Mouse (Mus musculus) embryo, embryonic 11.5 days (tissue): ENCODE measurements around the gene Arhgap22.

Experiments used
- DNase-seq: peaks from one replicate; pipeline ENCODE4 v3.0.0-alpha.2; 2012; ENCODE audit warnings: low read depth, low spot score

The Arhgap22 gene

DNA sequence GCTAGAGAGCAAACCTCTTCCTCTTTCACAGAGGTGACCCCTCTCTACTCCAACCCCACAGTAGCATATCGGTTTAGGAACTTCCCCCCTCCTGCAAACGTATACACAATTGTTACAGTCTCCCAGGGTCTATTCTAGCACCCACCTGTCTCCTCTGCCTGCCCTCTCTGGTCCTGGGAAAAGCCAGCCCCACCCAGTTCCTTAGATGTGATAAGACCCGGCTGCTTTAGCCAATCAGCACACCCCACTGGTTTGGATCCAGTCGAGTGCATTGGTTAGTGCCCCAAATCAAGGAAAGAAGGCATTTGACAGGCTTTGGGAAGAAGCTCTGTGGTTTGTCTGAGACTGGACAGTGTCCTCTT, 922 bp downstream of the Arhgap22 start:
- DNase-seq = no peak

DNA sequence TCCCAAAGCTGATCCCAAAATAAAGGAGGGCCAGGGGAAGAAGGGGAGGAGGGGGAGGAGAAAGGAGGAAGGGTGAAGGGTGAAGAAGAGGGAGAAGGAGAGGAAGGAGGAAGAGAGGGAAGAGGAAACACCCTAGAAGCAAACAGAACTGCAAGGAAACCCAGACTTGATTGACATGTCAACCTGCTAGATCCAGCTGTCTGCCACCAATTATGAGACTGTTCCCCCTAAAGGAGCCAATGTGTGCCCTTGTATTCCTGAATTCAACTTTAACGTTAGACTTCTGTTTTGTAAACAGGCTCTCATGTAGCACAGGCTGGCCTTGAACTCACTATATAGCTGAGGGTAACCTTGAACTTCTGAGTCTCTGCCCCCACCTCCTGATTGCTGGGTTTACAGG, 1.3 kb downstream of the Arhgap22 start:
- DNase-seq = no peak

DNA sequence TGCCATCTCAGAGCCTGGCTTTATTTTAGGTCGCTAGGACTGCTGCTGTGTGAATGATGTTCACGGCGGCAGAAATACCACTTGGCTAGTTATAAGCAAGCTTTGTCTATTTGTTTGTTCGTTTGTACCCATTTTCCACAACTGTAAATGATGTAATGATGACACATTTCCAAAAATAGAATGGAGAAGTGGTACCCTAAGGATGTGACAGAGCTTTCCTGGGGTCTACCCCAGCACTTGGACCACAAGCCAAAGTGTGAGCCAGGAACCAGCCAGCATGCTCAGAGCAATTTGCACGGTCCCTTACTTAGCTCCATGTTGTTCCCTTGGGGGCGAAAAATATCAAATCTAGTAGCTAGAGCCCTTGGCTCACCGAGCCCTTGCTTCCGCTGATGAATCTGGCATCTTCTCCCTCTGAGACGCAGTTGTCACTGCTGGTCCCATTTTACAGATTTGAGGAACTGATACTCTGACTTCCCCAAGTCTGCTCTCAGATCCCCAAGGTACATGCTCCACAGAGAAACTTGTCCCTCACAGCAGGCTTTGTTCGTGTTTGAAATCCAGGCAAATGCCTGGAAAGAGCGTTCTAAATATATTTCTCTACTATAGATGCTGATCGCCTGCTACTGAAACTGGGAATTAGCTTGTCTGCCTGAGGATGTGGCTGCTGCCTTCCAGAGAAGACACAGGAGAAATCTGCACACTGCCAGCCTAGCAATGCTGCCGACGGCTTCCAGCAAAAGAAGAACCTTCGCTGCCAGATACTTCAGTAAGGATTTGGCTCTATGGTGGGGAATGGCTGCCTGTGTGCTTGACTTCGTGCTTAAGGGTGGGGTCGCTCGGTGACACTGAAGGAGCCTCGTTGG, 2.8 kb downstream of the Arhgap22 start:
- DNase-seq = no peak

DNA sequence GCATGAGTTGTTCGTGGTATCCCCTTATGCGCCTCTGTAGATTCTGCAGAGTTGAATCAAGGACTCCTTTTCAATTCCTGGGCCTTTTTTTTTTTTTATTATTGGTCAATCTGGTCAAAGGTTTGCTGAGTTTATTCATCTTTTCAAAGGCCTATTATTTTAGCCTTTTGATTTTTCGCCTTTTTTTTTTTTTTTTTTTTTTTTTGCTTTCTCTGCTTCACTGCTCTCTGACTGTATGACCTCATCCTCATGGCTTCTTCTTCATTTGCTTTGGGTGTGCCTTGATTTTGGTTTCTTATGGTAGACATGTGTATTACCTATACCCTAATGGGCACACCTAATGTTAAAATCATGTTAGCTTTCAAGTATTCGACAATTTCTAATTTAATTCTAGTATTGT, 11.4 kb downstream of the Arhgap22 start:
- no peak for DNase-seq

DNA sequence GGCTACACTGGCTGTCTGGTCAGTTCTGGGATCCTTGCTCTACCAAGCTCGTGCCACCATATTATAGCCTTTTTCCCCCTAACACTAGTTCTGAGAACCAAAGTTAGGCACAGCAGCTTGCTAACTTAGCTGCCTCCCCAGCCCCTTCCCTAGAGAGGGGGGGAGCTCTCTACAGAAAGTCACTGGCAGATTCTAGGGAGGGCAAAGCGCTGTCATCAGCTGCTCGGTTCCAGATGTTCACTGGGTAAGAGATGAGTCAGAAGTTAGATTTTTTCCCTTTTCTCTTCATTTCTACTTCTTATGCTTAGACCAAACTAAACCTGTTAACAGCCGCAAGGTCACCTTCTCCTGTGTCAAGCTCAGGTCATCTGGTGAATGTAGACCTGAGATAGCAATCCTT, 16.8 kb downstream of the Arhgap22 start:
- DNase-seq = no peak

DNA sequence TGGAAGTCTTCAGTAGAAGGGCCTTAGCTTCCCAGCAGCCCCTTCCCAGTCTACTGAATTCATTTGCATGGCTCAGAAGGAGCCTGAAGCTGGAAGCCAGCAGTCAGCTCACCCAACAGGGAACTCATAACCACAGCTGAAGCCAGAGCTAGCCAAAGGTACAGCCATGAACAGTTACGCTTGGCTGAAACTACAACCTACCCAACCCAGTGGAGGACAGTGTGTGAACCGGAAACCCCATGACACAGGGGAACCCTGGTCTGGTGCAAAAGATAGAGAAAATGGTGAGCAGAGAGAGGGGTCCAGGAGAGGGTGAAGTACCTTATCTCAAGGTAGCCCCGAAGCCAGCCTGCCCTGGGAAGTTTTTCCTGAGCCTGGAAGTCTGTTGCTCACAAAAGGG, 17.5 kb downstream of the Arhgap22 start:
- DNase-seq = no peak

DNA sequence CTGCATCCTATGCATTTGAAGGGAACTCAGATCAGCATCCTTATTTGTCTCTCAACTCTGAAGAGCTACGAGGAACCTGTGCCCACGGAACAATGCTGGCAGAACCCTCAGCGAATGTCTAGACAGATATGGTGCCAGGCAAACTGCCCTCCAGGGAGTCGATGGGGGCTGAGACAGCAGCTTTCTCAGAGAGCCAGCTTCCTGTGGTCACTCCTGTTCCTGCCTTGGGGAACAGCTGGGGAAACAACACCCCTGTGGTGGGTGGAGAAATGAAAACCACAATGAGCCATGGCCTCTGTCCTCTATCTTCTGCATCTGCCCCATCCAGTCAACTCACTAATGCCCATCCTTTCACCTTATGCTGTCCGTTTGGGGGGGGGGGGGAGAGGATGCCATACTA, 18.2 kb downstream of the Arhgap22 start:
- DNase-seq = no peak

DNA sequence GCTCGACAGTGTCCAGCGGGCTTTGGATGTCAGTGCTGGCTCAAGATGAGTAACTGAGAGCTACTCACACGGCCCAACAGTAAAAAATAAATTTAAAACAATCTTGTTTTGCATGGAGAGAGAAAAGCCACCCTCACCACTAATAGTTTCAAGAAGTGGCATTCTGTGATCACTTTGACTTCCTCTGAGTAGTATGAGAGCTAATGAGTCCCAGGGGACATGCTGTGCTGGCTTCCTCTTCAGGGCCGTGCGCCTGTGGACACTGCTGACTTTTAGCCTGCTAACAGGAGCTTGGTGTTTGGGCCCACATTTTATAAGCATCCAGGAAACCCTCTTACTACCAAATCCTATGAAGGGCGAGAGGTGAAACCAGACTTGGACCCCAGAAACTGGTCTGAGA, 21.8 kb downstream of the Arhgap22 start:
- DNase-seq = no peak

DNA sequence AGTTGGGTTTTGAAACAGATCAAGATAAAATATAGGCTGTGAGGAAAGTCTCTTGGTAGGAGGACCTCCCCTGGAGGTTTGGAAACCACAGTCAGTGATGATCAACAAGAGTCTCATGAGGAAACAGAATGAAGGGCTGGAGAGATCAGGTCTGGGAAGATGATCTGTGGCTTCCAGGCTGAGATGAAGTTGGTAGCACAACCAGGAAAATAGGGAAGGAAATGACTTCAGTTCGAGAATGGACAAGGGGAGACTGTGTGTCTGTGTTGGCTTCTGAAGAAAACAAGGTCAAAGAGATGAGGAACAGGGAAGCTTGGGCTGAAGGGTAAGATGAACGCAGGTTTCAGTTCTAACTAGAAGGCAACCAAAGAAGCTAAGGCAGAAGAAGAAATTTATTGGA, 26.6 kb downstream of the Arhgap22 start:
- DNase-seq = no peak

DNA sequence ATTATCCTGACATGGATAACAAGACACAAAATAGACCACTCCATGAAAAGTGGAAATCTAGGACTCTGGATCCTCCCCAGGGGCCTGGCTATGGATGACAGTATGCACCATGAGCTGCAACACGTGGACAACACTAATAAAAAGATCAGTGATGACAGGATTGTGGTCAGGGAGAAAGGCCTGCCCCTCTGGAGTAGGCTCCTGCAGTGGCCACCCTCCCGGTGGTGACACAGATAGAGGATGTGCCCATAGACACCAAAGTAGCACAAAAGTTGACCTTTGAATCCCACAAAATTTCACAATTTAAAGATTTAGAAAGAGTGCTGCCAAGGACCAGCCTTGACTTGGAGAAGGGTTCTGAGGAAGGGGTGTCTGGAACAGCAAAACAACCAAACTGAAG, 29.4 kb downstream of the Arhgap22 start:
- DNase-seq = no peak

DNA sequence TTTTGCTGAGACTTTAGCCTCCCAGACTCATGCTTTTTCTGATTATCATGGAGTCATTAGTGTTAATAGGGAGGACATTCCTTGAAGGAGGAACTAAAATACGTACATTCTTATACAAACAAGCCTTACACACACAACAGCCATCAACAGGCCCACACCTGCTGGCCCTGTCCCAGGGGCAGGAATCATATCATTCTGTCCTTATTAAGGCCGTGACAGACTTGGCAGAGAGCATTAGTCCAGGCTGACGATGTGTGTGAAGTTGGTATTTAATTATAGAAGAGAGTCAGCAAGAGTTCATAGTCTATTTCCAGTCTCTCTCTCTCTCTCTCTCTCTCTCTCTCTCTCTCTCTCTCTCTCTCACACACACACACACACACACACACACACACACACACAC, 30.7 kb downstream of the Arhgap22 start:
- no peak for DNase-seq

DNA sequence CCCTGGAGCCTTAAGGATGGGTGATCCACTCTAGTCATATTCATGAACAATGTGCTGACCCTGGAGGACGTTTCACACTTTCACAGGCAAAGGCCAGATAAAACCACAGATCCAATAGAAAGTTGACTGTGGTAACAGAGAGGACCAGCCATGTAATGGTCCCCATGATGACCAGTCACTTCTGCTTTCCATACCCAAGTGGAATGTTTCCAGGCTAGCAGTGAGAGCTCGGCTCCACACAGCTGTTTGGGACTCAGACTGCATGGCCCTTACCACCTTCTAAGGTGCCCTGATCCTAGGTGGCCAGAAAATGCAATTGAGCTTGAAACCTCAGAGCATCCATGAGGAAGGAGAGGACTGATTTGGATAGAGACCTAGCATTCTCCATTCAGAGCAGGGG, 31.1 kb downstream of the Arhgap22 start:
- DNase-seq = no peak

DNA sequence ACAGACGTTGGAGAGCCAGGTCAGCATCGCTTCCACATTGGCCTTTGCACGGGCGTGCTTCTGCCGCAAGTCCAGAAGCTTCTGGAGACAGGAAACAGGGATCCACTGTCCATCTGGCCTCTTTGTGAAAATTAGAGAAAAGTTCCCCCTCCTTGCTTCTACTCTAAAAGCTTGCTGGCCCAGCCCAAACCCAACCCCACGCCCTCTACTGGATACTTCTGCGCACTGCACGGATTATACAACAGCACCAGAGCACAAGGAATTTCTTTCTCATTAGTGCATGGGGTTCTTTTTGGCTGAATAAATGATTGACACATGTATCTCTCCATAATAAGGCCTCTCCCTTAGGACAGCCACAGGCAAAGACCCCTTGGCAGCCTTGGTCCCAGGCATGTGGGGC, 32.6 kb downstream of the Arhgap22 start:
- no peak for DNase-seq

DNA sequence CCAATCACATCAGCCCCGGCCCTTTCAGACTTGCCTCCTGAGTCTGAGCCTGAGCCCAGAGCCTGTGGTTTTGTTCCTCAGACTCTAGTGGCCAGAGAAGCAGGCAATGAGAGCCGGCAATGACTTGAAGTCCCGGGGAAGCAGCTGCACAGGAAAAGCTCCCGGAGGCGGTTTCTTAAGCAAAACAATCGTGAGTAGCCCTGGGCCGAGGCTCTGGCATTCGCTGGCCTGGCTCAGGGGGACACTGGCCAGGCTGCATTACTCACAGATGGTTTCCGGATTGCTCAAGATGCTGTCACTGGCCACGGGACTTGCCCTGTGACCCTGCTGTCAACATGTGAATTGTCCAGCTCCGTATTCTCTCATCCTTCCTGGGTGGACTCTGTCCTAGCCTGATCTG, 33.8 kb downstream of the Arhgap22 start:
- DNase-seq = no peak

DNA sequence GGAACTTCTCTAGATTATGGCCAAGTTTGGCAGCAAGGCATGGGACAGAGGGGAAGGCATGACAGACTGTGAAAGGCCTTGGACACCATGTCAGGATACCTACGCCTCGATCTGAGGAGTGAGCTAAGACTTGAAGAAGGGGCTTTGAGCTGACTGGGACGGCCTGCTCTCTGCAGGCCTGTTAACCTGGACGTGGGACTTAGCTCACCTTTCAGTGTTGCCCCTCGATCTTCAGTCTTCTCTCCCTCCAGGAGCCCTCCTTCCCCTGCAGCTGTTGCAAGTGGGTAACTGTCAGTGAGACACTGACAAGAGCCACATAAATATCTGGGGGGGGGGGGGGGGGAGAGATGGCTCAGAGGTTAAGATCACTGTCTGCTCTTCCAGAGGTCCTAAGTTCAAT, 34.9 kb downstream of the Arhgap22 start:
- DNase-seq = no peak

DNA sequence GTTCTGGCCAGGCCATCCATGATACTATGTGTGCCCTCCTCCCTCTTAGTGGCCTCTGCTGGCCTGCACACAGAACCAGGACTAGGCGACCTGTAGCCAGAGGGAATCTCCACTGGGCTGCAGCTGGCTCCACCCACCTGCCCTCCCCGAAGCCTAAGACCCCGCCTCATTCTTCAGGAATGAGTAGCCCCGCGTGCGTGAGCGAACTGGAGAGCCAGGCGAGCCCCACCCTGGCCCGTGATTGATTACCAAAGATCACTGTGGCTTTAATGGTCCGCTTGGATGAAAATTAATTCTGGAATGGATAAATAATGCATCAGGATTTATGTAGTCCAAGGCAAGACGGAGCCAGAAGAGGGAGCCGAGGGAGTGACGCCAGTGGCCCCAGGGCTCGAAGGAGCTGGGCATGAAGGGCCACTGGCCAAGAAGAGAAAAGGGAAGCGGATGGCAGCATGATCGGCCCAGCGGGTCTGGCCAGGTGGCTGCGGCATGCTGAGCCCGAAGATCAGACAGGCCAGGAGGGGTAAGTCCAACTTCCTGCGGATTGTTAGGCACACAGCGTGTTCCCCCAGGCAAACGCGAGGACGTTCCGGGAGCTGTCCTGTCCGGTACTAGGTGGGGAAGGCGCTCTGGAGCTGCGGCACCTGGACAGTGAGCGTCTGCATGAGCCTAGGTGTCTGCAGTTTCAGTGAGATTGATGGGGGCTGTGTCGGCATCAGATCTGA, 36.6 kb downstream of the Arhgap22 start:
- DNase-seq = no peak

DNA sequence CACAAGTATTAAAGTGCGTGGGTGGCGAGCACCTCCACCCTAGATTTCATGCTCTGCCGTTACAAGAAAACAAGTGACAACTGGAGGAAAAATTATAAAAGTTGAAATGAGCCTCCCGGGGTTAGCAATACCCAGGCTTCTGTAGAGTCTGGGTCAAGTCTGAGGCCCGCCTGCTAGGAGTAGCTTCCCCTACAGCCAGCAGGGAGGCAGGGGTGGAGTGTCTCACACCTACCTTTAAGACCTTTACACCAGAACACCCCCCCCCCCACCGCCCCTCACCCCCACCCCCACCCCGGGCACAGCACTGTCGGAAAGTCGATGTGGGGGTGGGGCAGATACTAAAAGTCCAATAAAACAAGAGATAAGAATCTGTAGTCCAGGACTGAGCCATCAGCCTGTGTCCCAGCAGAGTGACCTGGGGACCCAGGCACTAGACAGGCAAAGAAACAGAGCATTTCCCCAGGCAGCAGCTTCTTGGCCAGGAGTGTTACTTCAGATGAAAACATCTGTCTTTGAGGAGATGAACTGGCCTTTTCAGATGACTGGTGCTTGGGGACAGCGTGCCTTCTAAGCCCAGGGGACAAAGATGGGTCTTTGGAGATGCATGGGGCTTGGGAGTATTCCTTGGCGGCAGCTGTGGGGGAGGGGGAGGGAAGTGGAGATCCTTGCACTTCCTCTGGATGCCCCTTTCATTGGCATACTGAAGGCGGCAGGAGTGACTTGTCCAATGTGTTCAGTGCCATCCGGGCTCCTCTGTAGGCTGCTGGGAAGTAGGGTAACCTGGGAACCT, 37.3 kb downstream of the Arhgap22 start:
- DNase-seq = no peak

DNA sequence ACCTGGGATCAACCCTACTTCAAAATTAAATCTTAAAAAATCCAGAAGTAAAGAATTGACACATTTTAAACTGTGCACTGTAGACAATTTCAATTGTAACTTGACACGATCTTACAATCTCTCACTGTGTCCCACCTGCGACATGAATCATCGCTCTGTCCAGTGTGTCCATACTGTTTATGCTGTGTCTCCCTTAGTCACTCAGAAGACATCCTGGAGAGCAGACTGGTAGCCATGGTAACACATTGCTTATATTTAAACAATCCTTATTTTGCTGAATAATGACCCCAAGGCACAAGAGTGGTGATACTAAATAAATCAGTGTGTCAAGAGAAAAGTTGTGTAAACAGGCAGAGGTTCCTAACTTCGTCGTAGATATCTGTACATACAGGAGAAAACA, 44.4 kb downstream of the Arhgap22 start:
- DNase-seq = no peak

DNA sequence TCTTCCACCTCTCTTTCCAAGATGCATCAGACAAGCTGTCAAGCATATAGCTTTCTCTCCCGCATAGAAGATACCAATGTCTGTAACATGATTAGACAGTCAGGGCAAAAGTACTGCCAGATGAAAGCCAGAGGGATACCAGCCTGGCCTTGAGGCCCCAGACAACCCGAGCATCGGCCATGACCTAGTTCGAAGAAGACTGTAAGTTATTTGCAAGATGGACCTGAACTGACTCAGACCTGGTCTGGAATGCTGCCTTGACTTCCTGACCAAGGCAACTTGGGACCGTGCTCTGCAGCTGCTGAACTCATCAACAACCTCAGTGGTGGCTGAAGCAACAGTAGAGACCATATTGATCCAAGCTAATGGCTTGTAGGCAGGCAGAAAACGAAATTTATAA, 46.3 kb downstream of the Arhgap22 start:
- DNase-seq = no peak

DNA sequence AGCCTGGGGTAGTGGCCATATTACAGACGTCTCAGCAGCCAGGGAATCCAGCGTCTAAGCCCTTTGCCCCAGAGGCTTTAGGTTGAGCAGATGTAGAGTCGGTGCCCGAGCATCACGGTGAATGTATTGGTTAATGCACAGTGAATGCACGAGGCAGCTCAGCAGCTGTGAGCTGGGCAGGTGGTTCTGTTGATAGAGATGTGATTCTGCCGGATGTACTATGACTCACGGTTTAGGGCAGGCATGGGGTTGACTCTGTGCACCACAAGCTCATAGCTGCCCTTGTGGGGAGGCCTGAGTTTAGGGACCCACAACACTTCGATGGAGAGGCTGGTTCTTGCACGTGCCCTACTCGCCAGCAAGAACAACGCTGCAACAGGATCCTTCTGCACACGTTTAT, 51.0 kb downstream of the Arhgap22 start:
- DNase-seq = no peak

DNA sequence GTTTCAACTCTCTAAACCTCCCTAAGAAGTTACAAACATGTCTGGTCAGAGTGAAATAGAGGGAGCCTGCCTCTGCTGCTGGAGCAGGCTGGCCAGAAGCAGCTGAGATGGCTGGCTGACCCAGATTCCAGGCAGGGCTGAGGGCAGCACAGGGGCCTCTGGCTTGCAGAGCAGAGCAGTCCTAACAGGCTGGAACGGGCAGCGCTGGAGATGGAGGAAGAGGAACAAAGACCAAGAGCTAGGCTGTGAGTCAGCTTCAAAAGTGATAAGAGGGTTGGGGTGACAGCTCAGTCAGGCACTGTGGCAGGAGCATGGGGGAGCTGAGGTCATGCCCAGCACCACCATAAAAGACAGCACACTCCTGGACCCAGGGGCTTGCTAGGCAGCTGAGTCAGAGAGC, 62.4 kb downstream of the Arhgap22 start:
- DNase-seq = no peak

DNA sequence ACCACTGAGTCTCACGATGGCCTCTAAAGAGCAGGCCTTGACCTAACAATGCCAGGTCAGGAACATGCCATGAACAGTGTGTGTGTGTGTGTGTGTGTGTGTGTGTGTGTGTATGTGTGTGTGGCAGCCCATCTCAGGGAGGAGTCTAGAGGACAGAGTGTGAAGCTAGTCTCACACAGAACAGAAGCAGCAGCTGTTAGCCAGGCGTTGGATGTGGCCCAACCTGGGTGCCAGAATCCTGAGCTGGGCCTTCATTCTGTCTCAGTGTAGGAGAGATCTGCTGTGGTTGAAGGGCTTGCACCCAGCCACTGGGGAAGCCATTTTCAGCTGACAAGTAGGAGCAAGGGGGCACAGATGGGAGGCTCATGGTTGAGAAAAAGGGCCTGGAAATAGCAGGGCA, 64.5 kb downstream of the Arhgap22 start:
- no peak for DNase-seq

DNA sequence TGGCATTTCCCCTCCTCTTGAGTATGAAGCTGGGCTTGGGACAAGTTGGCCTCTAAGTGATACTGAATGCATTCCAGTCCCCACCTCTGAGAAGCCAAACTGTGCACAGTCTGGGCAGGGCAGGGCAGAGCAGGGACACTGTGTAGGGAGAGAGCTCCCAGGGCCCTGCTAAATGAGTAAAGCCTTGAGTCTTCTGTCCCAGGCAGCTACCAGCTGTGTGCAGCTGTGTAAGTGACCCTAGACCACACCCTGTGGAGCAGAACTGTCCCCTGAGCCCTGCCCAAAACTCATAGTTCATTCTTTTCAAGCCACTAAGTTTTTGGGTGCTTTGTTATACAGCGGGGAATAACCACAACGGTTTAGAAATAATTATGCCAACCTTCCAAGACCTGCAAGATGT, 67.1 kb downstream of the Arhgap22 start:
- no peak for DNase-seq
